Mouse (Mus musculus) stomach, adult 2 months (tissue): ENCODE data around the gene Tedc2. TPM values are rescaled to one million over a fixed set of nuclear protein-coding genes. Genes with fewer than 3 reads are reported as not detected.

Experiments used
- polyA plus RNA-seq: library from polyadenylated mRNA; depleted of rRNA; stranded (reverse); fragments of >200 nt; gene quantifications from 2 replicates; pipeline ENCODE4 v1.2.3, GENCODE M21; 2012; rRNA removed

Tedc2 gene
- polyA plus RNA-seq: 2.8 and 4.9 TPM in 2 replicates

GRCm38 (mm10) chr17:24220435-24221411 lies at the start of gene Tedc2:
Tedc2 (minus strand) TSS chr17:24220851.

GRCm38 (mm10) chr17:24251320-24252069 lies 30.8 kb upstream of the Tedc2 start, which contains the start of gene Ccnf:
Ccnf (minus strand) TSS chr17:24251484.

GRCm38 (mm10) chr17:24209043-24209915 lies 11.4 kb downstream of the Tedc2 start, which contains the start of gene Ntn3:
Ntn3 (minus strand) TSS chr17:24209531.

GRCm38 (mm10) chr17:24205284-24205888 lies 15.3 kb downstream of the Tedc2 start, which contains the start of gene Tbc1d24:
Tbc1d24 (minus strand) TSS chr17:24205562.

GRCm38 (mm10) chr17:24169317-24170065 lies 51.2 kb downstream of the Tedc2 start, which contains the start of gene Atp6v0c:
Atp6v0c (minus strand) TSS chr17:24169702.

Other genes with a start within 250 kb of the Tedc2 start
- gene Prss30, start 240.3 kb downstream of the Tedc2 start, polyA plus RNA-seq: 0.45 and 0.55 TPM in 2 replicates
- gene Prss22, start 222.8 kb downstream of the Tedc2 start, polyA plus RNA-seq: 0.58 and 0.98 TPM in 2 replicates
- 10.9 and 15.8 TPM in 2 replicates for gene Prss27, start 182.7 kb downstream of the Tedc2 start, polyA plus RNA-seq
- gene Kctd5, start 147.4 kb downstream of the Tedc2 start, polyA plus RNA-seq: 12.6 and 22.9 TPM in 2 replicates
- gene Pdpk1, start 69.9 kb downstream of the Tedc2 start, polyA plus RNA-seq: 5.5 and 8.3 TPM in 2 replicates
- gene Amdhd2, start 57.1 kb downstream of the Tedc2 start, polyA plus RNA-seq: 19.8 and 28.3 TPM in 2 replicates
- 453 and 617 TPM in 2 replicates for gene Atp6v0c, start 51.1 kb downstream of the Tedc2 start, polyA plus RNA-seq
- 4.8 and 7.3 TPM in 2 replicates for gene Tbc1d24, start 15.3 kb downstream of the Tedc2 start, polyA plus RNA-seq
- gene Ntn3, start 11.3 kb downstream of the Tedc2 start, polyA plus RNA-seq: 2.0 and 3.2 TPM in 2 replicates
- gene Ccnf, start 30.6 kb upstream of the Tedc2 start, polyA plus RNA-seq: 2.5 and 3.2 TPM in 2 replicates
- not detected in 2 replicates for gene Abca17, start 130.2 kb upstream of the Tedc2 start, polyA plus RNA-seq
- gene Abca3, start 131.1 kb upstream of the Tedc2 start, polyA plus RNA-seq: 21.6 and 28.9 TPM in 2 replicates
- gene Rnps1, start 193.7 kb upstream of the Tedc2 start, polyA plus RNA-seq: 34.7 and 57.6 TPM in 2 replicates
- 36.9 and 55.2 TPM in 2 replicates for gene Eci1, start 205.8 kb upstream of the Tedc2 start, polyA plus RNA-seq
- 14.8 and 19.5 TPM in 2 replicates for gene Dnase1l2, start 222.3 kb upstream of the Tedc2 start, polyA plus RNA-seq
- 36.0 and 36.4 TPM in 2 replicates for gene E4f1, start 249.5 kb upstream of the Tedc2 start, polyA plus RNA-seq
- 31.9 and 71.4 TPM in 2 replicates for gene Pgp, start 249.5 kb upstream of the Tedc2 start, polyA plus RNA-seq